Mouse (Mus musculus) cerebellum, postnatal 25 days (tissue): Measurements from ENCODE around the gene Hmg20b.
A peak's percentile ranks its signal among the peaks of the same experiment; 100 is the strongest.

Experiments used
- DNase-seq, 2 experiments: peaks; one replicate each; pipeline ENCODE4 v3.0.0; 2021; ENCODE audit warnings: mixed read lengths in 2 of 2

Hmg20b gene

GRCm38 (mm10) chr10:81304597-81305238, 45.6 kb downstream of the Hmg20b start:
- DNase-seq = peak; percentile 78 to 83

- no peak for DNase-seq
Observed at GRCm38 (mm10) chr10:81303761-81304160, 46.5 kb downstream of the Hmg20b start.

DNA sequence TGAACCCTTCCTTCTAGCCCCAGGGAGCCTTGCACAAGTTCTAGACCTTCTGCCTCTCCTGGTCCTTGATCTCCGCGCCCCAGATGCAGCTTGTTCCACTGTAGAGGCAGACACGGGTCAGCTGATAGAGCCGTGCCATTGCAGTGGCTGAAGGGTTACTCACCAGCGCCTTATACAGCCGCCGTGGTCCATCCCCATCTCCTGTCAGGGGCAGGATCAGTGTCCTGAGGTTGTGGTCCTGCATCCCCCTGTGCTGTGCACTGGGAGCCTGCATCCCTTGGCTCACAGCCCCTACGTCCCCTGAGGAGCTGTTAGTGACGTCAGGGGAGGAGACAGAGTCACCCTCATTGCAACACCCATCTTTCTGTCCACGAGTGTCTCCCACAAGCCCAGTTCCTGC, 47.0 kb downstream of the Hmg20b start:
- DNase-seq = no peak

DNA sequence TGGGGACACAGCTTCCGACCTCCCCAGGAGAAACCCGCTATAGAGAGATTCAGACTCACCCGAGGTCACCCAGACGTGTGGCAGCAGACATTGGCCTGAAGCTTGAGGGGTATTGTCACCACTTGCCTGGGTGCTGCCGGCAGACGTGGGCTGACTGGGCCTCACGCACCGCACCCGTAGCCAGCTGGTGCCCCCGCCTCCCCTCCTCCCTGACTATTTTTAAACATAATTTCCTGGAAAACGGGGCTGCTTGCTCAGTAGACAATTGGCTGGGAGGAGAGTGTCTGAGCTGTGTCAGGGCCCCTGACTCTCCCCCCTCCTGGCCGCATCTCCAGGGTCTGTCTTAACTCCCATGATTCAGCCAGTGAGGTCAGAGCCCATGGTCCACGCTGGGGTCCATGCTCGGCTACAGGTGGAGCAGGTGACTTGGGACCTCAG, 47.5 kb downstream of the Hmg20b start:
- peak in 1 of 2 experiments; percentile 68 for DNase-seq

- DNase-seq = peak; percentile 61 to 63
Observed at GRCm38 (mm10) chr10:81302288-81302687, 48.0 kb downstream of the Hmg20b start.

DNA sequence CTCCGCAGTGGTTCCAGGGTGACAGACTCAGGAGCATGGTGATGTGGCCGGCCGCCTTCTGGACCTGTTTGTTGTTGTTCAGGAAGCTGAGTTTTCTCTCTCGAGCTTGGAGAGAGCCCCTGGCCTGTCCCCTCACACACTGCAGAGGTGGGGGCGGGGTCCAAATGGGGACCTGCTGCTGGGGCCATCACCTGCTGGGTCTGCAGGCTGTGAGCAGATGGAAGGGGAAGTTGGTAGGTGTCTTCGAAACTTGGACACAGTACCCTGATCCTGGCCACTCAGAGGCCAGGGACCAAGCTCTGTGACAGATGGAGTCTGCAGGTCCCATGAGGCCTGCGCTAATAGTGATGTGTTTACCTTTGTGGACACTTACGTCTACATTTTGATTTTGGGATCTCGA, 49.0 kb downstream of the Hmg20b start:
- DNase-seq = peak; percentile 85 to 87

DNA sequence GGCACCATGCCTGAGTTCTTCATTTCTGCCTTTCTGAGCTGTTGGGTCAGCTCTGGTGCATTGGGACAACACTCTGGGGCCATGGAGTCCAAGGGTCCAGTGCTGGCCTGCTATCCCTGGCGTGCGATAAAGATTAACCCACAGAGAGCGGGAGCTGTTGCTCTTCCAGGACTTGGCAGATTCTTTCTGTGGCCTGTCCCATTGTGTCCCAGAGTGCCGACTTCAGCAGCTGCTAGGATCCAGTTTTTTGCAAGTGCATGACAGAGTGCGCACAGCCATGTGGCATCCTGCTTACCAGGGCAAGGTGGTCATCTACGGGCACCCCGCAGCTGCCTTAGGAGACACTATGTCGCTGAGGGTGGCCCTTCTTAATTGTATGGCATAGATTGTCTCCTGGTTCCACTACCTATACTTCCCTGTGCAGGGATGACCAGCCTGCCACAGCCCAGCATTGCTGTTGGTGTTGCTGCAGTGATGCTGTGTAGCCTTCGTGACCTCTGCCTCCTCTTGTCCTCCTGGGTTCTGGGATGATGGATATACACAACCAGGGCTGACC, 49.9 kb downstream of the Hmg20b start:
- peak in 1 of 2 experiments; percentile 42 for DNase-seq

DNA sequence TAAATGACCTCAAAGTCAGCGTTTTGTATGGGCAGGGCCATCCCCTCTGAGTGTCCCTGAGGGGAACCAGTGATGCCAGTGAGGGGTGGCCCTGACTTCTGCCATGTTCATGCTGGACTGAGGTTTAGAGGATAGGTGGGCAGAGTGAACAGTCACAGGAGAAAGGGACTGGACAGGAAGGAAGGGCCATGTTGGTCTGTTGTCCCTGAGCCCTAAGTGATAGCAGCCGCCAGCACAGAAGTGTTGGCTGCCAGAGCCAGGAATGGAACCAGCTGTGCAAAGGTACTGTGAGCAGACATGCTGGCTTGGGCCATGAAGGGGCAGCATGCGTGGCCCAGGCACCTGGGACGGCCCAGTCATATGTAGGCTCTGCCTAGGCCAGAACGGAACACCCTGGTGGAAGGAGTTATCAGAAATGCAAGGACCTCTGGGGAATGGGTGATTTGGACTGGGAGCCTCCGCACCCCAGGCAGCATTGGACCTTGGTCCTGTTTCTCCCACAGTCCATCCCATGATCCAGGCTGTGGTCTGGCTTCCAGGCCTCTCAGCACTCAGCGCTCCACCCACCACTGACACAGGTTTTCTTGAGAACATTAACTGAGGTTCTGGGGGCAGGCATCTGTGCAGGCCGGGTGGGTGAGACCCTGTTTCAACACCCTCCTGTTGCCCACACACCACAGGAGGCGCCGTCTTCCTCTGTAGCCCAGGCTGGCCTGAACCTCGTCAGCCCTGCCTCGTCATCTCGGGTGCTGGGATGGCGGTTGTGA, 50.5 kb downstream of the Hmg20b start:
- DNase-seq = peak; percentile 39 to 48

GRCm38 (mm10) chr10:81298369-81299100, 51.7 kb downstream of the Hmg20b start:
- DNase-seq = peak in 1 of 2 experiments; percentile 32

DNA sequence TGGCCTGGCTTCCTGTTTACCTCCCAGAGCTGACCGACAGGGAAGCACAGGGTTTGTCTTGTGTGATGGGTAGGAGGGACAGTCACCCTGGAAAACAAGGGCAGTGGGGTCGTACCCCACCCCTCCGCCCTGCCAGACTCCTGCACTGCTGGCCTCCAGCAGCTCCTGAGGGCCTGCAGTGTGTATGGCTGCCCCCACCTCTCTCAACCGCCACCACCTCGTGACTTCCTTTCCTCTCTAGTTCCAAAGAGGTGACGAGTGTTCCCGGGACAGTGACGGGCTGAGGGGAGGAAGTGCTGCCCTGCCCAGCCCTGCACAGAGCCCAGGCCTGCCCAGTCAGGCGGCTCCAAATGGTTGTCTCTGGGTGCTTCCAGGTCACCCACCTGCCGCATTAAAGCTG, 52.4 kb downstream of the Hmg20b start:
- no peak for DNase-seq

DNA sequence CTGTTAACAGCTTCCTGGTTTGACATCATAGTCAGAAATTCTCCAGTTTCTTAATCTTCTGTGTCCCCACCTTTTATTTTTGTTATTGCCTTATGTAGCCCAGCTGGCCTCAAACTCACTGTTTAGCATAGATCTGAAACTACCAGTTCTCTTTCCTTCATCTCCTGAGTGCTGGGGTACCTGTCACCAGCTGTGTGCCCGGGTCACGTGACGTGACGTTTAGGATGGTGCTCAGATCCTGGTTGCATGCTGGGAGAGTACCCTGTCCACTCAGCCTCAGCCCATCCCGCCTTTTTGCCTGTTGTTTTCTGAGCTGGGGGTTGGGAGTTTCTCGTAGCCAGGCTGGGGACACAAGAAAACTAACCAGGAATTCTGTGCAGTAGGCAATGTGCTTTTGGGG, 53.0 kb downstream of the Hmg20b start:
- DNase-seq = no peak
